Mouse (Mus musculus): Measurements from ENCODE around the gene Atp6v1a. TPM values are rescaled to one million over a fixed set of nuclear protein-coding genes. Genes with fewer than 3 reads are reported as not detected.

Atp6v1a gene
- polyA plus RNA-seq, 1 experiment = 1.7 TPM

- TF ChIP-seq GATA1 (IDR thresholded peaks at IDR 0.05; ENCODE audit: low read length) = no peak
Observed at GRCm38 (mm10) chr16:44052390-44052789, 87.1 kb downstream of the Atp6v1a start.

- TF ChIP-seq GATA1 (IDR thresholded peaks at IDR 0.05; ENCODE audit: low read length) = no peak
Observed at GRCm38 (mm10) chr16:44050139-44050538, 89.4 kb downstream of the Atp6v1a start.

DNA sequence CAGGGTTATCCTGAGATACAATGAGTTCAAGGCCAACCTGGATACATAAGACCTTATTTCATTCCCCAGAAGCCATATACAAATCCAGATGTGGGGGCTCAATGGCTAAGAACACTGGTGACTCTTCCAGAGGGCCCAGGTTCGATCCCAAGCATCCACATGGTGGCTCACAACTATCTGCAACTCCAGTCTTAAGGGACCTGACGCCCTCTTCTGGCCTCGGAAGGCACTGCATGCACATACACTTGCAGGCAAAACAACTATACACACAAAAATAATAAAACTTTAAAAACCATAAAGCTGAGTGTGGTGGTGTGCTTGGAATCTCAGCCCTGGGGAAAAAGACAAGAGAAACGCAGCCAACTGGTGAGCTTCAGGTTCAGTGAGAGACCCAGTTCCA lies 100.4 kb downstream of the Atp6v1a start:
- no peak for TF ChIP-seq GATA1 (IDR thresholded peaks at IDR 0.05; ENCODE audit: low read length)

Other genes starting within 250 kb of the Atp6v1a start
- 2.0 and 2.3 TPM in 2 replicates for gene Ccdc191, start 249.9 kb downstream of the Atp6v1a start, polyA plus RNA-seq (2012)
- 1.2 and 7.4 TPM in 2 replicates for gene Qtrt2, start 212.9 kb downstream of the Atp6v1a start, polyA plus RNA-seq (2012)
- not detected in 2 replicates for gene Zdhhc23, start 159.9 kb downstream of the Atp6v1a start, polyA plus RNA-seq (2012)
- gene Gramd1c, start 76.4 kb downstream of the Atp6v1a start, polyA plus RNA-seq (2012) = 0.06 and 0.28 TPM in 2 replicates
- 47.5 and 62.7 TPM in 2 replicates for gene Naa50, start 125 bp upstream of the Atp6v1a start, polyA plus RNA-seq (2012)
- gene Usf3, start 33.5 kb upstream of the Atp6v1a start, polyA plus RNA-seq (2012) = 4.2 and 6.2 TPM in 2 replicates
- gene Sidt1, start 193.5 kb upstream of the Atp6v1a start, polyA plus RNA-seq (2012) = not detected in 2 replicates
- 4.8 and 6.3 TPM in 2 replicates for gene Spice1, start 207.4 kb upstream of the Atp6v1a start, polyA plus RNA-seq (2012)

All from G1E-ER4 (cell line).